Mouse (Mus musculus): ENCODE measurements around the gene Angptl7.

Gene Angptl7

DNA sequence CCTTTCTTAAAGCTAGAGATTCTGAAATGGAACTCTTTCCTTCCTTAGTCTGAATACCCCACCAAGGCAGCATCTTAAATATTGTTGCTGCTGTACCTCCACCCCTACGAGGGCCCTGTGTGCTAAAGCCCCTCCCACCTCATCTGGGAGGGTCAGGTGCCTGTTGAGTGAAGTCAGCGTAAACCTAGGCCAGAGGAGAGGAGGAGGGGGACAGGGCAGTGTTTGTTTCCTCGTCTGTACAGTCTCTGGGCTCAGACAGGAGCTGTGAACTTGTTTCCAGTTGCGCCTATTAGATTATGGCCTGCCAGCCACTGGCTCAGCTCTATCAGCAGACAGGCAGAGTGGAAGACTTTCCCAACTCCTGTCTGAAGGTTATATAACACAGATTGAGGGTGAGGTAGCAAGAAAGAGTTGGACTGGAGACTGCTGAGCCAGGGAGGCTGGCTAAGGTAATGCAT lies at the start of gene Angptl7:
Gene Angptl7 (minus strand): TSS at position 51 of the 458 bp plus-strand sequence.
- in situ Hi-C loops (cut with MboI; ENCODE audit: low pct_unique_long_range_greater_than_20kb in 1 of 2, low sequenced_read_pairs in 2 of 2, unreplicated experiment in 1 of 2) = no loop called here

DNA sequence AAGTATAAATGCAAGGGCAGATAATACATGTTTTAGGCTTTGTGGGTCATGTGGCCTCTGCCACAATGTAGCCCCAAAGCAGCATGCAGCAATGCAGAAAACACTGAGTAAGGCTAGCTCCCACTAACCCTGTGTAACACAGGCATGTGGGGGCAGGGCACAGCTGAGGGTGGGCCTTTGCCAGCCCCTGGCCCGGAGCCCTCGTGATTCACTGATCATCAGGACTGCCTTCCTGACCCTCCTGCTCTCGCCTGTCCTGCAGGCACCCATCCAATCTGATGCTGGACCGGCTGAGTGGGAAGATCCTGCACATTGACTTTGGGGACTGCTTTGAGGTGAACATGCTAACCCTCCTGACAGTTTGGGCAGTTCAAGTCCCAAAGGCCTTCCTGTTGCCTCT lies 48.8 kb upstream of the Angptl7 start:
- in situ Hi-C loops (cut with MboI; ENCODE audit: low pct_unique_long_range_greater_than_20kb in 1 of 2, low sequenced_read_pairs in 2 of 2, unreplicated experiment in 1 of 2) = no loop called here

DNA sequence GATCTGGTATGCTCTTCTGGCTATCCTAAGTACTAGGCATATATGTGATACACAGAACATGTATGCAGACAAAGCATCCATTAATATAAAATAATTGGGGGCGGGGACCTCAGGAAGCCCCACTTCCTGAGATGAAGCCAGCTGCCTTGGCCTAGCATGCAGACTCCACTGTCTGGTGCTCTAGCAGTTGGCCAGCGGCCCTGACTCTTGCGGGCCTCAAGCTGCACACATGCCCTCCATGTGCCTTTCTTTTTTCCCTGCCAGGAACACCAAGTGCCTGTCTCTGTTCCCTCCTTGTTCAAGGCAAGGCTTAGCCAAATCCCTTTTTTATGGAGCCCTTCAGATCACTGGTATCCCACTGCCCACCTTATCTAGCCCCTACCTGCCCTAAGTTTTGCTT lies 35.6 kb upstream of the Angptl7 start:
- in situ Hi-C loops (cut with MboI; ENCODE audit: low pct_unique_long_range_greater_than_20kb in 1 of 2, low sequenced_read_pairs in 2 of 2, unreplicated experiment in 1 of 2) = no loop called here

DNA sequence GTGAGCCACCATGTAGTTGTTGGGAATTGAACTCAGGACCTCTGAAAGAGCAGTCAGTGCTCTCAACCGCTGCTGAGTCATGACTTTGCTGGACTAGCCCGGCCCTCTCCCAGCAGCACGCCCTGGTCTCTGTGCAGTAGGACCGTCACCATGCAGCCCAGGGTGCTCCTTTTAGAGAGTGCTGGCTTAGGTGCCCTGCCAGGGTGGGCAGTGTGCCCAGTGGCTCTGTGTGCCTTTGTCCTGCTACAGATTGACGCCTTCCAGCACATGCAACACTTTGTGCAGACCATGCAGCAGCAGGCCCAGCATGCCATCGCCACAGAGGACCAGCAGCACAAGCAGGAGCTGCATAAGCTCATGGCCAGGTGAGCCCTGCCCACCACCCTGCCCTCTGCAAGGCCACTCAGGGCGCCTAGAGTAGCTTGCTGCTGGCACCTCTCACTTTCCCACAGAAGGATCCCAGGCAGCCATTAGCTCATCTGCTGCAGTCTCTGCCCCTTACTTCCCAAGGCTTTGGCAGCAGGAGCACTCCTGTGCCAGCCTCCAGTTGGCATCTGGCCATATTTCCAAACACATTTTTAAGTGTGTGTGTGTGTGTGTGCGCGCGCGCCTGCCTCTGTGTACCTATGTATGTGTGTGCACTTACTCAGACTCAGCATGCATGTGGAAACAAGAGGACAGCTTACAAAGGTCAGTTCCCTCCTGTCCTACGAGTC lies 33.5 kb upstream of the Angptl7 start:
- in situ Hi-C loops (cut with MboI; ENCODE audit: low pct_unique_long_range_greater_than_20kb in 1 of 2, low sequenced_read_pairs in 2 of 2, unreplicated experiment in 1 of 2) = no loop called here

DNA sequence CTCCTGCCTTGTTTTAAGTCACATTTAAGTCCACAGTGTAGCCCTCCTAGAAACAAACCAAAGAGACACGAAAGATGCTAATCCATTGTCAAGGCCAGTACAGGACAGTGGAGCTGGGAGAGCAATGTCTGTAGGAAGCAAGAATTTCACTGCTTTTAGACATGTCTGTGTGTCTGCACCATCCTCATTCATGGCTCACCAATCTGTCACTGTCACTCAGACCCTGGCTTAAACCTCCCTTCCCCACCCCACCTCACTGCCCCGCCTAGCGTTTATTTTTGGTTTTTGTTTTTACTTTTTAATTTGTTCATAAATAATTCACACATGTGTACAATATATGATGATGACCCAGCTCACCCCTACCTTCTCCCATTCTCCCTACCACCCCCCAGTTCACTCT lies 32.3 kb upstream of the Angptl7 start:
- in situ Hi-C loops (cut with MboI; ENCODE audit: low pct_unique_long_range_greater_than_20kb in 1 of 2, low sequenced_read_pairs in 2 of 2, unreplicated experiment in 1 of 2) = no loop called here

DNA sequence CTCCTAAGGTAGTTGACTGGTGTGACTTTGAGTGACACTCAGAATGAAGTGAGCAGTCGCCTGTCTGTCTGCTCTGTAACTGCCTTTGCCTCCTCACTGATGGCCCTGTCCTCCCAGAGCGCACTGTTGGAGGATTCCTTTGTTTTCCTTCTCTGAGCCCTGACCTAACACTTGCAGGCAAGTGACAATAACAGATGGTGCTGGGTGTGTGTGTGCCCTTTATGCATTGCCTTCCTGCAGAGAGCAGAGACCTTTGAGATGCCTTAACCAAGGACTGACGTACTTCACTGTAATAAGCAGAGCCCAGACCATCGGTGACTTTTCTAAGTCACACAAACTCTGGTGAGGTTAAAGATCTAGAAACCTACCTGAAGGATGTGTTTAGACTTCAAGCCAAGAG lies 31.1 kb upstream of the Angptl7 start:
- in situ Hi-C loops (cut with MboI; ENCODE audit: low pct_unique_long_range_greater_than_20kb in 1 of 2, low sequenced_read_pairs in 2 of 2, unreplicated experiment in 1 of 2) = no loop called here

DNA sequence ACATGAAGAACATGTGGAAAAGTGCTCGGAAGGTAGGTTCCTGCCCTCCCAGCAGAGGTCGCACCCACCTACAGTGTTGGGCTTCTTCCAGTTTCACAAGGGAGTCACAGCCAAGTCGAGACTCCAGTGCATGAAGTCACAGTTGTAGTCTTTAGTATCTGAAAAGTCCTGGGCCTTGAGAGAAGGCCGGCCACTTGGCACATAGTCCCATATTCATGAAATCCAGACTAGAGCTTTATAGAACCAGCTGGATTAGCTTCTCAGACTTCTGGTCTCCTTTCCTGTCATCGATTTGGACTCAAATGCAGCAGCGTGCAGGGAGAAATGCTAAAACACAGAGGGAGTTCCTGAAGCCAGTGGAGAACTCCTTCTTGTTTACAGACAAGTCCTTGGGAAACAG lies 30.5 kb upstream of the Angptl7 start:
- in situ Hi-C loops (cut with MboI; ENCODE audit: low pct_unique_long_range_greater_than_20kb in 1 of 2, low sequenced_read_pairs in 2 of 2, unreplicated experiment in 1 of 2) = no loop called here

DNA sequence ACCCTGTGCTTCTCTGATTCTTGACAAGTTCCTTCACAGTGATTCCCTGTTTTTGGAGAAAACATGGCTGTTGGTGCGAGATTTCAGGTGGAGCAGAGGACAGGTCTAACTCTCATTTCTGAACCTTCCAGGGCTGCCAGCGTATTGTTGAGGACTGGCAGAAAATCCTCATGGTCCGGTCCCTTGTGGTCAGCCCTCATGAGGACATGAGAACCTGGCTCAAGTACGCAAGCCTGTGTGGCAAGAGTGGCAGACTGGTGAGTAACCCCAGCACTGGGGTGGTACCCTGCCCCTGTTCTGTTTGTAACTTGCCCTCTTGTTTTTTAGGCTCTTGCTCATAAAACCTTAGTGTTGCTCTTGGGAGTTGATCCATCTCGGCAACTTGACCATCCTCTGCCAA lies 30.1 kb upstream of the Angptl7 start:
- in situ Hi-C loops (cut with MboI; ENCODE audit: low pct_unique_long_range_greater_than_20kb in 1 of 2, low sequenced_read_pairs in 2 of 2, unreplicated experiment in 1 of 2) = no loop called here

DNA sequence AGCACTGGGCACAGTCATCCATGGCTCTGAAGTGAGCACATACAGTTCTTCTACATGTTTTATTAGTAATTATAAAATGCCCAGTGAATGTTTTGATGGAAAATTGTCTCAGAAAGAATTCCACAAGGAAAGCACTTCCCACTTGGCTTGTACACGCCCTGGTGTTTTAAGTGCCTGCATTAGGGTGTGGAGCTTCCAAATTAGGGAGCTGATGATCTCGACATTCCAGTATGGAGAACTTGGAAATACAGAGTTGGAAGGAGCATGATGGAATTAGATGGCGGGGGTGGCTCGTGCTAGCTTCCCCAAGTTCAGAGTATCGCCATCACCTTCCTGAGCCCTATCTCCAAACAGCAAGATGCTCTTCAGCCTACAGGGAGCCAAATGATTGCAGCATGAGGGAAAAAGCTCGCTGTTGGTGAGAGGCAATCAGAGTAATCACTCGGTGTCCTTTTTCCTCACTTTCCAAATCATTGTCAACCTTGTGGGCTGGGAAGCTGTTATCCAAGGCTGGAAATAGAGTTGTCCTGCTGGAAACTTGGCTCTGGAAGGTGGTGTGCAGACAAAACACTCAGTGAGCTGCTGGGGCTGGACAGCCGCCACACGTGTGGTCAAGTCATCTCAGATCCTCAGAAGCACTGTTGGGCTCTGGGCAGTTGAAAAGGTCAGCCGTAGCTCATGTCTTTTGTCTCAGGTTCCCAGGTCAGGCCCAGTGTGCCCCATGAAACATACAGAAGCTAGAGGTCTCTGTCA lies 27.1 kb upstream of the Angptl7 start:
- in situ Hi-C loops (cut with MboI; ENCODE audit: low pct_unique_long_range_greater_than_20kb in 1 of 2, low sequenced_read_pairs in 2 of 2, unreplicated experiment in 1 of 2) = no loop called here

DNA sequence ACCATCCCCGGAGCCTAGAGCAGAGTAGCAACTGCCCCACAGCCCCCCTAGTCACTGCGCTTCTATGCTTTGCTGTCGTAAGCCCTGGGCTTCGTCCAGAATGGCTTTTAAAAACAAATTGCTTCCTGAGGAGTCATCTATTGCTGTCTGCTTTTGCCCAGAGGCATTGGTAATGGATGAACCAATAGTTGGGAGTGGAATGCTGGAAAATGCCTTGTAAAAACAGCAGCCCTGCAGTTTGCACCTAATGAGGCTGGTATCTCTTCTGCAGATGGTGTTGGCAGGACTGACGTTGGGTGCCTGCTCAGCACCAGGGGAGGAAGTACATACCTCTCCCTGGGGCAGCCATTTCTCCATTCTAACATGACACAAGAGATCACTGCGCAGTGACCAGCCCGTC lies 23.3 kb upstream of the Angptl7 start:
- in situ Hi-C loops (cut with MboI; ENCODE audit: low pct_unique_long_range_greater_than_20kb in 1 of 2, low sequenced_read_pairs in 2 of 2, unreplicated experiment in 1 of 2) = no loop called here

DNA sequence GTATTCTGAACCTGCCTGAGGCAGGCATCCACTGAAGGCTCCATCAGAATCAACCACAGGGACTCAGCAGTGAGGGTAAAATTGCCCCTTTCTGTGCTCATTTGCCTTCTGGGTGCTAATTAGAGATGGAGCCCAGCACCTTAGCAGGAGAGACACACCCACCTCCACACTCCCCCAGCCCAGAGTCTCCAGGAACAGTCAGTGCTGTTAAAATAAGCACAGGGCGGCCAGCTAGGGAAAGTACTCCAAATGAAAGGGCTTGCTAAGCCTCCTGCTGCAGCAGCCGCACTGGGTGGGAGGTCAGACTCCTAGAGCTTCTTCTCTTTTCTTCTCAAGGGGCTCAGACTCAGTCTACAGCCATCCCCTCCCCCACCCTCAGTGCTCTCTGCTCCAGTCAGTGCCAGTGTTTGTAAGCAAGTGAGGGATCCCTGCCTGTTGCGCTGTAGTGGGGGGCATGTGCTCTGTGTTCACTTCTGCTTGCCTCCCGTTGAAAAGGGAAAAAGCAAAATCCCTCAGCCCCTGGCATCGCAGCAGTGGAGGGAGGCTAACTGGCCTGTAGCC lies 18.1 kb upstream of the Angptl7 start:
- in situ Hi-C loops (cut with MboI; ENCODE audit: low pct_unique_long_range_greater_than_20kb in 1 of 2, low sequenced_read_pairs in 2 of 2, unreplicated experiment in 1 of 2) = no loop called here

DNA sequence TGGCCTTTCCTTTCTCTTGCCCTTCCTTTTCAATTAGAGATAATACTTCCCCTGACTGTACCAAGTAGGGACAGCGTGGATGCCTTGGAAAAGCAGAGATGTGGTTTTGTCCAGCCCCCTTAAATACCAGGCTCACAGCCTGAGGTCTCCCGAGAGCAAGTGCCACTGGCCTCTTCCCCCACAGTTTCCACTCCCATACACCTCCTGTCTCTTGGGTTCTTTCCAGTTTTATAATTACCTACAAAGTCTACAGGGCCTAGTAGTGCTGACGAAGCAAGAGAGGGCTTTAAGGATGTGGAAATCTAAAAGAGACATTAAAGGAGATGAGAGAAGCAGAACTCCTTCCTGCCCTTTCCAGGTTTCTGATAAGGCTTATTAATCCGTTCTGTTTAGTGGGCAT lies 17.5 kb upstream of the Angptl7 start:
- in situ Hi-C loops (cut with MboI; ENCODE audit: low pct_unique_long_range_greater_than_20kb in 1 of 2, low sequenced_read_pairs in 2 of 2, unreplicated experiment in 1 of 2) = no loop called here

DNA sequence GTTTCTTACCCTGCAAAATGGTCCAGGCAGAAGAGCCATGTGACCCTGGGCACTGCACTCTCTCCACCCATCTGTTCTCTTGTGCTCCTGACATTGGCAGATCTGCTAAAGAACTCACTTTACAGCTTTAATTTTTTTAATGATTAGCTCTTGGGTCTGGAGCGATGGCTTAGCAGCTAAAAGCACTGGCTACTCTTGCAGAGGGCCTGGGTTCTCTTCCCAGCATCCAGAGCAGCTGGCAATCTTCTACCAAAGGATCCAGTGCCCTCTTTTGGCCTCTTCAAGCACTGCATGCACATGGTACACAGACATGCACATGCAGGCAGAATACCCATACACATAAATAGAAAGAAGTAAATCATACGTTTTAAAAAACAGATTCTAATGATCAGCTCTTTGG lies 15.1 kb upstream of the Angptl7 start:
- in situ Hi-C loops (cut with MboI; ENCODE audit: low pct_unique_long_range_greater_than_20kb in 1 of 2, low sequenced_read_pairs in 2 of 2, unreplicated experiment in 1 of 2) = no loop called here

DNA sequence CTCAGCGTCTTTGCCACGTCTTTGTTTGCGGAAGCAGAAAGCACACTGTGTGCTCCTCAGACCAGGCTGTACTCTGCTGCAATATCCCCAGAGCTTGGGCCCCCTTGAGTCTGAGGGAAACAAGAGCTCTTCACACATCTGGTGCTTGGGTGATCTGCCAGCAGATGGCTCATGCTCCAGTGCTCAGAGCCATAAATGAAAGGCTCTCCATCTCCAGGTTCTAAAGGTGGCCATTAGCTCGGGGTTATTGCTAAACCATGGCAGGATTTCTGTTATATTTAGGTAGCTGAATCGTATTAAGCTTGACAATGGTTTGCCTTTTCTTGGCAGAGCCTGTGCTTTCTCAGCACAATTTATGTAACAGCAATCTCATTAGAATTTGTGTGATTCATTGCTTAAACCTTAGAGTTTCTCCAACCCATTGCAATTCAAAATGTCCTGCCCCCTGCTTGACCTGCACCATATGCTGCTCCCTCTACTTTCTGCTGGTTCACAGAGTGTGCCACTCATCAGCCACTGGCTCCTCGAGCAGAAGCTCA lies 12.8 kb upstream of the Angptl7 start:
- in situ Hi-C loops (cut with MboI; ENCODE audit: low pct_unique_long_range_greater_than_20kb in 1 of 2, low sequenced_read_pairs in 2 of 2, unreplicated experiment in 1 of 2) = no loop called here

DNA sequence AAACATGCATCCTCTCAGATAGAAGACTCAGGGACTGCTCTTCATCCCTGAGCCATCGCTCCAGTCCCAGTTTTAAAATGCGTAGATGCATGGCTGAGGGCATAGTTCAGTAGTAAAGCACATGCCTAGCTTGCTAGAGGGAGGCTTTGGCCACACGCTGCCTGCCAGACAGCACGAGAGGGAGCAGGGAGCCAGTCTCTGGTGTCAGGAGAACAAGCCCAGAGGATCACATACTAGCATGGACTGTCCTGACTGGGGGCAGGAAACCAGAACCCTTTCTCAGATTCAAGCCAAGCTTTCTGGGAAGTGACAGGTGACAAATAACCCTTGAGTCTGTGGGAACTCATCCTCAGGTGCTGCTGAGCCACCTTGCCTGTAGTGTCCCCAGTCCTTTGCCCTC lies 11.1 kb upstream of the Angptl7 start:
- in situ Hi-C loops (cut with MboI; ENCODE audit: low pct_unique_long_range_greater_than_20kb in 1 of 2, low sequenced_read_pairs in 2 of 2, unreplicated experiment in 1 of 2) = no loop called here

DNA sequence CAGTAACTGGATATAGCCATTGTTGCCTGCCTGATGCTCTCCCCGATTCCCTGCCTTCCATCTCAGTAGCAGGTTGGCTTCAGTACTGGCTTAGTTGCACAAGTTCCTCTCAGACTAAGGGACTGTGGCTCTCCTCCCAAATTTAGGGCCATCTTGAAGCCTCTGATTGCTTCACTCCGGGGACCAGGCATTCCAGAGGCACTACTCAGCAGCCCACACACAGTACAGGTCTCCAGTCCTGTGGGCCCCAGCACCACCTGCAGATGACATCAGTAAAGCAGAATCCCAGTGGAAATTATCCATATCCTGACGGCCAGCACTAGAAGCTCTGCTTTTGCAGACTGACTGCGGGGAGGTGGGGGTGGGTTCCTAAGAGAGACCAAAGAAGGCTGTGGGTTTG lies 10.4 kb upstream of the Angptl7 start:
- in situ Hi-C loops (cut with MboI; ENCODE audit: low pct_unique_long_range_greater_than_20kb in 1 of 2, low sequenced_read_pairs in 2 of 2, unreplicated experiment in 1 of 2) = no loop called here

DNA sequence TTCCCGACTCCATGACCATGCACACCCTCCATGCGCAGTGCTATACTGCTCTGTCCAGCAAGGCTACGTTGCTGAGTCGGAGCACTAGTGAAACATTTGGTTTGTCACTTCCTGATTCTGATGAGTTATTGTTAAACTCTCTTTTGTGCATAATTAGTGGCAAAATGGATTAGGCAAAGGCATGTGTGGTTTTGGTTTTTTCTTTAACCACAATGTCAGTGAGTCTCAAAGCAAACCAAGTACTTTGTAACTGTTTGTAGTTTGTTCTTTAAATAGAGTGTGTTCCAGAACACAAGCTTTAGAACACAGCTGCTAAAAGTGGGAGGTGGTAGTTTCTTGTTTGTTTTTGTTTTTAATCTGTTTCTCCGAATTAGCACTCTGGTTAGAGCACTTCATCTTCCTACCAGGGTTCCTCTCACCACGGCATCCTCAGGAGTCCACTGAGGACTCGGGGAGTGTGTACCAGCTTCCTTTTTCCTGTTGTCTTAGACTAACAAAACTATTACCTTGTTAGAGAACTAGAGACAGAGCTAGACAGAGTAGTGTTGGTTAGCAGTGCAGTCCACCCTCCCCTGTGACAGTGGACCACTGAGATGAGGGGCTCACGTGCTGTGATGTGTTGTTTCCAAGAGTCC lies 9.3 kb upstream of the Angptl7 start:
- in situ Hi-C loops (cut with MboI; ENCODE audit: low pct_unique_long_range_greater_than_20kb in 1 of 2, low sequenced_read_pairs in 2 of 2, unreplicated experiment in 1 of 2) = no loop called here

DNA sequence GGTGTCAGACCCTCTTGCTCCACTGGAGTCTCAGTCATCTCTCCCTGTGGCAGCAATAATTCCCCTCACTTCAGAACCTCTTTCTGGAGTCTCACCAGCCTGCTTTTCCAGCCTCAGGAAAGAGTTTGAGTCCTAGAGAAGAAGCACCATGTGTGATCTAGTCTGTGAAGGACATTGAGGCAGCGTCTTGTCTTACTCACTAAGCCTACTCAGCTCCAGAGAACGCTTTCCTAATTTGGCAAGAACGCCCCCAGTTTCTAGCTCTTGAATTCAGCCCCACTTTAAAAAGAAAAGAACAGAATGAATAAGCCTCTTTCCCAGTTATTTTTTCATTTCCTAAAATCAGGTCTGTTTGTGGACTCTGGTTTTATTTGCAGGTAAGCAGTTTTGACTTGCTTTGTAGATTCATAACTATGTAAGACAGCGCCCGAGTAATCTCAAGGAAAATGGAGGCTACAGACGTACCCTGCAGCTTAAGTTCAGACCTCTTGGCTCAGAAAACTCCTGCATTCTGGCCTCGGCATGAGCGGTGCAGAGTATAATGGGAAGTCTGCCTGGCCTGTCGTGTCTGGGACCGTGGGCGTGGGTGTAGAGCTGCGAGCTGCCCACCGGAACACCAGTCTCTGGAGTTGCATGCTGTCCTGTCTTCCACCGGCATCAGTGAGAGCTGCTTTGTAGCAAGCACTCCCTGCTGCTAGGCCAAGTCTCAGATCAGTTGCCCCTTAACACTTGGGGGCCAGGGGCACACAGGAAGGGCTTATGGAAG lies 8.0 kb upstream of the Angptl7 start:
- in situ Hi-C loops (cut with MboI; ENCODE audit: low pct_unique_long_range_greater_than_20kb in 1 of 2, low sequenced_read_pairs in 2 of 2, unreplicated experiment in 1 of 2) = no loop called here

All from mouse embryonic stem cell (cell line).